Mouse (Mus musculus) ES-CJ7 (cell line): ENCODE measurements at regions not wholly inside any gene's neighbourhood (a gene's known extent, or its start where the extent isn't known, plus 50 kb on each side); places are given as distances from the start of the nearest gene placed in this dataset.
A peak's percentile ranks its signal among the peaks of the same experiment; 100 is the strongest.
"Not testable (repeated sequence)": the region's sequence is repeated elsewhere in the genome, so short reads cannot be mapped to it uniquely, and the experiment has no call there.

Source experiments
- DNase-seq: peaks from one replicate; pipeline ENCODE4 v3.0.0; 2011; ENCODE audit warnings: low read depth, low spot score

DNA sequence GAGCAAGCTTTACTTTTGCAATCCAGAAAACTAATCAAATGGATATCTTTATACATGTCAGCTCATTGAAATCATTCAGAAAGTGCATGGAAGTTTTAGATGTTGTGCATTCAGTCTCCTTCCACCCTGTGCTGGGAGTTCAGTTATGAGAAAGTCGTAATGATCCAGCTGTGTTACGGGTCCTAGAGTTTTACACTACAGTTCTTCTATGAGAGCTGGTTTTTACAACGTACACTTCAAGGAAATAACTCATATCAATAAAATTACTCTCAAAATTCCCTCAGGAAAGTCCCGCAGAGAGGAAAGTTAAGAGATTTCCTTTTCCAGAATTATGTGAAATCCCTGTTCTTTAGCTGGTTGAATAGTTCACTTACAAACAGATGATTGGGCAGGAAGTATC lies 418.1 kb upstream of the Slc10a2 start:
- no peak for DNase-seq

DNA sequence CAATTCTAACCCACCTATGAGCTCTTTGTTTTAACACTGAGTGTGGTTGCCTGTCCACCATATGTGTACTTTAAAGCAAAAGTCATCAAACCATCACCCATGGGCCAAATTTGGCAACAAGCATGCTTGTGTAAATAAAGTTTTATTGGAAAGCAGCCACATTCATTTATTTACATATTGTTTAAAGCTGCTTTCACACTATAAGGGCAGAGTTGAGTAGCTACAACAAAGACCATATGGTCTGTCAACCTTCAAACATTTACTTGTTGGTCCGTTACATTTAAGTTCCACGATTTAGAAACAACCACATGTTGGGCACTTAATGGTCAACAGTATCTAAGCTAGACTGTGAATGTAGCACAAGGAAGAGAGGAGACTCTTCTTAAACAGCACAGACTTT lies 390.7 kb upstream of the Slc10a2 start:
- no peak for DNase-seq

DNA sequence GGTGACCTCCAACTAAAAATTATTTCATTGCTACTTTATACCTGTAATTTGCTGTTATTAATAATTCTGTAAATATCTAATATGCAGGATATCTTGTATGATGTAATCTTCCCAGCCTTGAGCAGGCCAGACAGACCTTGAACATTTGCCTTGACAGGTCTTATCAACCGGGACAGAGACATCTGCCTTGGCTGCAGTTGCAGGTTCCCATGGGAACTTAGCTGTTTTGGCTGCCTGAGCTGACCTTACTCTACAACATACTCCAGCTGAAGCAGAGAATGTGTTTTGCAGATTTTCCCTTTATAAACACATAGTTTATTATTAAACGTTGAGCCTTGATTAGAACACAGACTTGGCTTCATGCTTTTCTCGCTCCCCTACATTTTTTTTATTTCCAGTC lies 385.3 kb upstream of the Slc10a2 start:
- DNase-seq = no peak

DNA sequence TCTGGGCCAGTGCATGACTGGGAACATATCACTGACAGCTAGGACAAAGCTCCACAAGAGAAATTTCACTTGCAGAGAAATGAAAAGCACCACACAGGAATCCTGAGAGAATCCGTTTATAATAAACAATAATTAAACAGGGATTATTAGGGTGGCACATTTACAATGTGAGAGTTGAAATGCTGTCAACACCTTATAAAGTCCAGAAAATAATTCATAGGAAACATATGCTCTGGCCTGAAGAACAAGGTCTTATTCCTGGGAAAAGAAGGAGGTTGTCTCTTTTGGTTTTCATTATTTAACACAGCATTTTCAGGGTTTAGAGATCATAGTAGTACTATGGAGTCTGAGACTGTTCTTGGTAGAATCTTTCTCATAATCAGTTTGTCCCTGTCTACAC lies 377.8 kb upstream of the Slc10a2 start:
- no peak for DNase-seq

DNA sequence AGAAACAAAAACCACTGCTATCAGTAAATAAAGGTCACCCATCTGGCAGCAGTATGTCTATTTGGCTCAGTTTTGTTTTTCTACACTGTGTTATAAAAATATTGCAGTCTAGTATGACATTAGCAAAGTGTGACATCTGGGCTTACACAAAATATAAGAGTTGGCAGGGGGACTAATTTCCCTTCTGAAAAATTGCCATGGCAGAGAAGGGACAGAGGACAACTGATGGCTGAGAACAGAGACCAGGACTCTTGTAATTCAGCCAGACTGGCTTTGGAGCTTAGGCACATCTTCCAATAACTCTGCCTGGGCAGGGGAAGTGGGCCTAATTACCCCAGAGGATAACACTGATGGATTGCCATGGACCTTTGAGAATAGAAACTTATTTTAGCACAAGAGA lies 367.8 kb upstream of the Slc10a2 start:
- DNase-seq = no peak

DNA sequence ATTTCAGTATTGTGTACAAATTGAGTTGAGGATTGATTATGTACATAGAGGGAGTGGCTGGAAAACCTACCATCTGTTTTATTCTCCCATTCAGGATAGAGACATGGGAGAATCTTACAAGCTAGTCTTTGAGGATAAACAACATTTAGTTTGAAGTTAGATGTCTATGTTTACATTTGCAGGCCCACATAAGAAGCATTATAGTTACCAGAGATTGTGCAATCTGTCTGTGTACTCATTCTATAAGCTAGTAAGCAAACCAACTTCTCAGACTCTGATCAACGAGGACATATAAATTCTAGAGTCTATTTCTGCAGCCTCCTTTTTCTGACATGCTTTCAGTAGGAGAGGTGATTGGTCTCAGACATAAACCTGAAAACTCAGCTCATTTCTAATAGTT lies 367.4 kb upstream of the Slc10a2 start:
- no peak for DNase-seq

DNA sequence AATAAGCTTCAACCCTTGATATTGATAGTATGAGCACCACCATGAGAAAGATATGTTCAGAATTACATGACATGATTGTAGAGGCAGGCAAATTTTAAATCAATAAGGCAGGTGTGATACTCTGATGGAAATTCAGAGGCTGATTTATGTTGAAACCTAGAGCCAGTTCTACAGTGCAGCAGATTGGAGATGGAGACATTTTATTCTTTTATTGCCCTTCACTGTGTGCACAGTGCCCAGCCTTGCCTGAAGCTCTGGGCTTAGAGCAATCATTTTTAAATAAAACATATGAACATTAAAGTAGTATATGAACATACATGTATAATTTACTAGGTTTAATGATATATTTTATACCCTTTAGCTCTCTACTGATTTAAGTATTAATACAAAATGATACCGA lies 352.5 kb upstream of the Slc10a2 start:
- DNase-seq = no peak

DNA sequence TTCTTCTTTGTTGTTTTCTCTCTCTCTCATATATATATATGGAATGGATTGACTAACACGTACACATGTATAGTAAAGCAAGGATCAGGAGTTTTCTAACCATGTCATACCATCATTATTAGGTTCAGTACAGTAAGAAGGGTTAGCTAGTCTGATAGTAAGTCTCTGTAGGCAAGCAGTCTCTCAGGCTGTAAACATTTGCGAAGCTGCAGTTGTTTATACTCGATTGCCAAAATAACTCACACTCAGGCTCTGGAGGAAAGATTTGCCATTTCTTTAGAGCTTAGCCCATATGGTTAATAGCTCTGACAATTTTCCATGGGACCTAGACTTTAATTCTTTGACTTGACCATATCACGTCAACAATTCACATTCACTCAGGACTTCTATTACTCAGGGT lies 348.3 kb upstream of the Slc10a2 start:
- DNase-seq = no peak

DNA sequence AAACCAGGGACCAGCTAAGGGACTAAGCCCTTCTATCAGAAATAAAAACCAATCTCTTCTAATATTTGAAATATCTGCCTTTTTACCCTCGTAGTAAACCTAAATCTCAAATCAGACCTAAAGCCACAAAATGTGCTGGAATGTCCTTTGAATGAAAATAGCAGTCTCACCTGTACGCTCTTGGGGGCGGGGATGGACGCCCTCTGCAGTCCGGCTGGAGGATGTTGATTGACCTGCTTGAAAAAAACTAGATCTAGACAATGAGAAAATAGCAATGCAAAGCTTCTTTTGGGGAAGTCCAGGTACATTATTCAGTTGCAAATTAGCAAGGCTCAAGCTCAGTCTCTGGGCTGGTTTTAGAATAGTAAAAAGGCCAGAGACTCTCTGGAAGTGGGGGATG lies 337.1 kb upstream of the Slc10a2 start:
- DNase-seq = peak; percentile 88

DNA sequence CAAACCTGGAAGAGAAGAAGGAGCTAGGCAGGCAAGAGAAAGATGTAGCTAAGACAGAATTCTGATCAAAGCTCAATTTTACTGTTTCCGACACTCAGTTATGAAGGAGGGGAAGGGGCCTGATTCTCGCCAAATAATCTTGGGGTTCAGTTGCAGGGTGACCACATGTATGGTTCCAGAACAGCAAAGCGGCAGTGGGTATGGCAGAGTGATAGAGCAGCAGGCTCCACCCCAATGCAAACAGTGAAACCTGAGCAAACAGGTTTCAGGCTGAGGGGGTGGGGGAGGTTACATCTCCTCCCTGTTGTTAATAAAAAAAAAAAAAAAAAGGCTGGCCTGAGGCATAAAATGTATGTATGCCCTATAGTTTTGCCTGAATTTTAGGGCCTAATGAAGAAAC lies 335.3 kb upstream of the Slc10a2 start:
- not testable (repeated sequence) for DNase-seq

DNA sequence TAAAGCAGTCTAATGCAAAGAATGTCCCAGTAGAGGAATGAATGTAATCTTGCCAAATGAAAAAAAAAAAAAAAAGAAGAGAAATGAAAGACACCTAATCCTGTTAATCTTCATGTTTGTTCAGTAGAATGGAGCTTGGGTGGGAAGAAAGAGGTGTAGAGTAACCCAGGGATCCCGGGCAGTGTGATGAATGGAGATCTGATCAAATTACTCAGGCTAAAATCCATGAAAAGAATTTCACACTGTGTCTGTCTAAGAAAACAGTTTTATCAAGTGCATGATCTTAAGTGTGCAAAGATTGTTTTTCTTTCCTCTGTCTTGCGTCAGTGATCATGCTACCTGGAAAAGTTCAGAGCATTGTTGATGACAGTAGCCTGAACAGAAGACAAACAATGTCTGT lies 333.9 kb upstream of the Slc10a2 start:
- DNase-seq = no peak

DNA sequence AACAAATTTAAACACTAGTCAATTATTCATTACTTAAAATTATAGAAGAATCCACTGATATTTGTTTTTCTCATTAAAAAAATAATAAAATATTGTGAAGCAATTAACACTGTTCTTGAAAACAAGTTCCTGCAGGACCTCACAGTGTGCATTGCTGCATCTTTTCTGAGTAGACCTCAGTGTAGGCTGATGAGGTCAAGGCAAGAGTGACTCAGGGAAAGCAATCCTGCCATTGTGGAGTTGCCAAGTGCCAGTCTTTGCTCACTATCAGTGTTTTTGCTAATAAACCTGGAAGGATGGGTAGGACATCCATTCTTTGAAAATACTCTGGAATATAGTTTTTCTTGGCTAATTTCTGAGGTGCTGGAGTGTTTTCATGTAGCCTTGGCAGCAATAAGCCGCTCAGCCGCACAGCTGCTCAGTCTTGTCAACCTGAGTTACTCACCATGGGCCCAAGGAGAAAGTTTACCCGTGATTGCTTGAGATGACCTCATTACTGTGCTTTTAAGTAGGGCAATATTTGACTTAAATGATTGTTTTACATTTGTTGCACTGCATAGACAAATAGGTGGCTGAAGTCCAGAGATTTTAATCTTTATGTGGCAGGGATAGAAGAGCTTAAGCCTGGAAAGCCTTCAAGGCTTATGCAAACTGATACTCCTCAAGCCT lies 323.3 kb upstream of the Slc10a2 start:
- DNase-seq = no peak

DNA sequence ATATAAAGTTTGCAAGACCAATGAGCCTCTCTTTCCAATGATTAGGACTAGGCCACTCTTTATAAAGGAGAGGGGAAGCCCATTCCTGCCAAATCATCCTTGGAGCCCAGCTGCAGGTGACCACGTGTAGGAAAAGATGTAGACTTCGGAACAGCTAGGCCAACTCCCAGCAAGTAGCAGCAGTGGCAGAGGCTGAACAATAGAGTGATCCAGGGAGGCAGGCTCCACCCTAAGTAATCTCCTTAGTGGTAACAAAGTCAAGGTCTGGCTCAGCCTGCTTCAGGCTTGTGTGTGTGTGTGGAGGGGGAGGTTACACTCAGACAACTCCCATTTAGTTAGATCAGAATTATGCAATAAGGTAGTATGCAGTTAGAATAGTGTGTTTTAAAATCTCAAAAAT lies 311.7 kb upstream of the Slc10a2 start:
- peak; percentile 72 for DNase-seq

DNA sequence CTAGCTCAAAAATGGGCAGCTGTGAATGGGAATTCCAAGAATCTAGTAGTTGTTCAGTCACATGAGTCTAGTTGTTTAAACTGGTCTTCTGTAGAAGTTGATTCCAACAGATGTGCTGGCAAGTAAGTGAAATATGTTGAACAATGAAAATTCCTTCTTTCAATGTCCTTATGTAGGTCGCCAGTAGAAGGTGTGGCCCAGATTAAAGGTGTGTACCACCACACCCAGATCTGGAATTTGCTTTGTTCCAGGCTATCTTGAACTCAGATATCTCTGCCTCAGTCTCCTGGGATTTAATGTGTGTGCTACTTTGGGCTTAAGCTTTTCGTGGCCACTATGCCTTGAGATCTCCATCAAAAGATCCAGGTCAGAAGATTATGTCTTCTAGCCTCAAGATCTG lies 279.7 kb upstream of the Slc10a2 start:
- DNase-seq = peak; percentile 83

DNA sequence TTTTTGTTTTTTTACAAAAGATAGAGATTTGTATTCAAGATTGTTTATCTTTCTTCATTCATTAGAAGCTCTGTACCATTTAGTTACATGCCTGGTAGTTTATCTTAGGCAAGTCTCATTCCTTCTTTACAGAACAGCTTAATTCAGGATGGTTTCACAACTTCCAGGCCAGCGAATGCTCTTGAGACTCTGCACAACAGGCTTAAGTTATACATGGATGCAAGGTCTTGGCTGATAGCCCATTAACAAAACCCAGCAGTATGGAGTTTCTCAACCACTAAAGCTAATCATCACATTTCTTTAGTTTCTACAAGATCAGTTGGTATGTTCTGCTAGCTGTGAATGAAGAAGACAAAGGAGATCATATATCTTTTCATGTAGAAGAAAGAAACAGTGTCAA lies 272.9 kb upstream of the Slc10a2 start:
- DNase-seq = no peak

DNA sequence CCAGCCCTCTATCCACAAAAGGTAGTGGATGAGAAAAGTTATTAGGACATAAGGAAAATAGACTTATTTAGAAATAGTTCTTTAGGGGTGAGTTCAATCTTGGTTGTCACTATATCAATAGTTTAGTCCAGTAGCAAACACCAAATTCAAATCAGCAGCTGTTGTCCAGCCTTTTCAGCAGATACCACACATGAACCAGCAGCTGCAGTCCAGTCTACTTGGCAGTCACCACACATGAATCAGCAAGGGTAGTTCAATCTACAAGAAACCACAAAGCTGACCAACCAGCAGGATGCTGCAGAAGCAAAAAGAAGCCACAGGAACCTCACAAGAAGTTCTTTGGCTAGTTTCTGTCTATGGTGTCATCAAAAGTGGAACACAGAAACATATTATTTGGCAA lies 234.8 kb upstream of the Slc10a2 start:
- DNase-seq = no peak

DNA sequence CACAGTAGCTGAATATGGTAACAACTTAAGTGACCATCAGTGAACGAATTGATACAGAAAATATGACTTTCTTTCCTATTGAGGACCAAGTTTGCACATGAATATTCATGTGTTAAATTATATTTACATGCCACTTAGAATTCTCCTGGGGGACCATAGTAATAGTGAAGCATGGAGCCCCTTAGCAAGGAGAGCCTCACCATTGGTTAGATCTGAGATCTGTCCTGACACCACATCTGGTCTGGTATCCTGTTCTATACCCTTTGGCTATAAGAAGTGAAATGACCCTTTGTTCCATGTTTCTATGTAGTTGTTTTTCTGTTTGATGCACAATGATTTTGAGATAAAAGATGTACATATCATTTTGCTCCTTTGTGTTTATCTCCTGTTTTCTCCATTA lies 209.4 kb upstream of the Slc10a2 start:
- DNase-seq = no peak

DNA sequence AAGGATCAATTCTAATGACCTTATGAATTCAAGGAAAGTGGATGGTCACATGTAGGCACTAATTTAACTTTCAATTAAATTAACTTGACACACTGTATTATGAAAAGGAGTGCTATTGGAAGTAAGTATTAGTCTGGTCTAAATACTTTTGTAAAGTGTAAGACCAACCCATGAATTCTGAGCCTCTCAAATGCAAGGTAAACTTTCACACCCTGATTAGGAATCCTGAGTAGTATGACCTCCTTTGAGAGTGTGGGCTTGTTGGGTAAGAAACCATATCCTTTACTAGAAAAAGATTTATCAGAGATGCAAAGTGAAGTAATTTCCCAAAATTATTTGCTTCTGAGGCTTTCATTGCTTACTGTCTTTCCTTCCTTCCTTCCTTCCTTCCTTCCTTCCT lies 194.8 kb upstream of the Slc10a2 start:
- DNase-seq = no peak

DNA sequence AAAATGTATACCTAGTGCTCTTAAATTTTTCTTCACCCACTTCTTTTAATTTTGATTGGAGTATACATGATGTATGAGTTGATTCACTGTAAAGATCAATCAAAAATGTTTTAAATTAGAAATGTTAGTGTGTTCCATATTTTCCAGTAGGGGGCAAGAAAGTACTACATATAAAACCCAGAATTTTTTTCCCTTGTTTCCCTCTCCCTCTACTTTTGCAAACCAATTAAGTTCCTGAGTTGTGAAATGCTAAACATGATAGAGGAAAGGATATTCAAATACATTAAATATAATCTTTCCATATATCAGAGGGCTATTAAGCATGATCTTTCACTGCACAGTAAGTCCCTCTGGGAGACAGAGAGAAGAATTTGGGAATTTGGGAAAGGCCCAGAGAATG lies 192.0 kb upstream of the Slc10a2 start:
- no peak for DNase-seq

DNA sequence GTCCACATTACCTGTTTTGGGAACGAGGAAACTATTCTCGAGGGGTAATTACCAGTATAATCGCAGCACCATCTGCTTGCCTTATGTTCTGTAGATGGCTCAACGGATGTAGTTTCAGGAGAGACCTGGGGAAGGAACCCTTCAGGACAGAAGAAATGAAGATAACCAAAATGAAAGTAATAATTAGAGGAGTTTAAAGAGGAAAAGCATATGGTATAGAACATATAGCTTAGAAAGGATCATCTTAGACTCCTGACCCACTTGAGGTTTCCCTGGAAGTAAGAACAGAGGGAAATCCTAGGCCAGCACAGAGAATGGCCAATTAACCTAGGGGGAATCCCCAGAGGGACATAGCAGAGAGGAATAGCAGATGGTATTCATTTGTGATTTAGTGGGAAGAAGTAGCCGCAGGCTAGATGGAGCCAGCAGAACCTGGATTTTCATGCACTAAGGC lies 180.6 kb upstream of the Slc10a2 start:
- no peak for DNase-seq

DNA sequence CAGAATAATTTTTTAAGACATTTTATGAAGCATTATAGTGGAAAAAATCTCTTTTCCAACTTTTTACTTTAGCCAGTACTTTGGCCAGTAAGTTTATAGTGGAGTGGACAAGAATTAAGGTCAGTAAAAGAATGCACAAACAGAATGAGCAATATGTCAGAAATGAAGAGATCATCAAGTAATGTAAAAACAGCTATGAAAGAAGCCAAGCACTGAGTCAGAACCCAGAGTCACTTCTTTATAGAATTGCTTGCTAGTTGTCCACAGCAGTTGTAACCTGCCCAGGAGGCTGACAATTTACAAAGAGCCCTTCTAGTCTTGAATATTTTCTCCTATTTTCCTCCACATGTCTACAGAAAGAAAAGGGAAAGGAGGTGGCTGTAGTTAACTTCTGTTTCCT lies 178.6 kb upstream of the Slc10a2 start:
- no peak for DNase-seq

DNA sequence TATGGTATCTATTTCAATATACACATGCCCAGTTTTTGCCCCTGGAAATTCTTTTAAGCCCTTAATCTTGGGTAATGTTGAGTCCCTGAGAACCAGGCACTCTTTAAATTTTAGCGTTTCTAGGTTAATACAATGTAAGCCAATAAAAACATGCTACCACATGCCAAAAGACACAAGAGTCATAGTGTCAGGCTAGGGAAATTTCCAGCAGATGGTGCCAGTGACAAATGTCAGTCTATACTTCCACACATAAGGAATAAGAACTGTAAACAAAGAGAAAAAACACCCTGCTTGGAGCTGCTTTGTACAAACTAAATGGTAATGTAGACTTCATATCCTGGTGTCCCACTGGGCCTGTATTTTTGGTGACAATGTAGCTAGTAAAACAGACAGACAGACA lies 157.2 kb upstream of the Slc10a2 start:
- no peak for DNase-seq

DNA sequence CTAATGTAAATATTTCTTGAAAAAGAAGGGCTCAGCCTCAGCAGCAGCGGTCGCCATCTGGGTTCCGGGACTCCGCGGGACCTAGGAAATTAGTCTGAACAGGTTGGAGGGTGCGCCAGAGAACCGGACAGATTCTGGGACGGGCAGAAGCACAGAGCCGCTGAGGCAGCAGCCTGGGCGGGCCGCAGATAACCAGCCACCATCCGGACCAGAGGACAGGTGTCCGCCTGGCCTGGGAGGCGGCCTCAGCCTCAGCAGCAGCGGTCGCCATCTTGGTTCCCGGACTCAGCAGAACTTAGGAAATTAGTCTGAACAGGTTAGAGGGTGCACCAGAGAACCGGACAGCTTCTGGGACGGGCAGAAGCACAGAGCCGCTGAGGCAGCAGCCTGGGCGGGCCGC lies 136.7 kb upstream of the Slc10a2 start:
- not testable (repeated sequence) for DNase-seq
